Mouse (Mus musculus) ovary, postnatal 36 days (tissue): Measurements from ENCODE around the gene Chchd6.

Experiments
- DNase-seq: peaks from one replicate; pipeline ENCODE4 v3.0.0; 2022; ENCODE audit warnings: low spot score, mixed read lengths

The Chchd6 gene

GRCm38 (mm10) chr6:89508725-89509124 lies 86.7 kb downstream of the Chchd6 start:
- DNase-seq, result no peak

GRCm38 (mm10) chr6:89508263-89508662 lies 87.2 kb downstream of the Chchd6 start:
- DNase-seq, result no peak

- DNase-seq, result no peak
Measured at GRCm38 (mm10) chr6:89499961-89500360, 95.5 kb downstream of the Chchd6 start.

- DNase-seq, result no peak
Measured at GRCm38 (mm10) chr6:89498764-89499516, 96.5 kb downstream of the Chchd6 start.

GRCm38 (mm10) chr6:89496916-89497315 lies 98.5 kb downstream of the Chchd6 start:
- no peak for DNase-seq

GRCm38 (mm10) chr6:89492368-89492767 lies 103.1 kb downstream of the Chchd6 start:
- DNase-seq, result no peak

- no peak for DNase-seq
Measured at GRCm38 (mm10) chr6:89490369-89490768, 105.1 kb downstream of the Chchd6 start.

- no peak for DNase-seq
Measured at GRCm38 (mm10) chr6:89489533-89489932, 105.9 kb downstream of the Chchd6 start.

GRCm38 (mm10) chr6:89486055-89486454 lies 109.4 kb downstream of the Chchd6 start:
- no peak for DNase-seq

GRCm38 (mm10) chr6:89481192-89481591 lies 114.3 kb downstream of the Chchd6 start:
- DNase-seq, result no peak

GRCm38 (mm10) chr6:89467908-89468307 lies 127.5 kb downstream of the Chchd6 start:
- no peak for DNase-seq

- no peak for DNase-seq
Measured at GRCm38 (mm10) chr6:89467290-89467689, 128.2 kb downstream of the Chchd6 start.

GRCm38 (mm10) chr6:89466875-89467274 lies 128.6 kb downstream of the Chchd6 start:
- no peak for DNase-seq

- DNase-seq, result no peak
Measured at GRCm38 (mm10) chr6:89466053-89466708, 129.3 kb downstream of the Chchd6 start.

GRCm38 (mm10) chr6:89462223-89462760 lies 133.2 kb downstream of the Chchd6 start:
- no peak for DNase-seq

GRCm38 (mm10) chr6:89461250-89462222 lies 133.9 kb downstream of the Chchd6 start:
- DNase-seq, result no peak

- DNase-seq, result no peak
Measured at GRCm38 (mm10) chr6:89459634-89460033, 135.8 kb downstream of the Chchd6 start.

GRCm38 (mm10) chr6:89457601-89458000 lies 137.9 kb downstream of the Chchd6 start:
- DNase-seq, result no peak

- DNase-seq, result no peak
Measured at GRCm38 (mm10) chr6:89456409-89456961, 139.0 kb downstream of the Chchd6 start.

- no peak for DNase-seq
Measured at GRCm38 (mm10) chr6:89455523-89456000, 139.9 kb downstream of the Chchd6 start.

GRCm38 (mm10) chr6:89454437-89454836 lies 141.0 kb downstream of the Chchd6 start:
- DNase-seq, result no peak
